Mouse (Mus musculus) kidney, adult 2 months (tissue): ENCODE results near the gene Rpp40.

Experiments
- CTCF ChIP-seq: fragments of 200-500 bp; conservative IDR thresholded peaks from 2 replicates; pipeline ENCODE4 v1.5.1; 2011; ENCODE audit warnings: low read depth, mild to moderate bottlenecking, control low read depth, low read length, moderate library complexity, mixed read lengths; ENCODE audit not compliant: insufficient read depth, insufficient read length
- POLR2A ChIP-seq: fragments of 200-500 bp; IDR thresholded peaks from one replicate; pipeline ENCODE4 v1.6.1; 2011; ENCODE audit warnings: low read depth, low read length, control low read depth

DNA sequence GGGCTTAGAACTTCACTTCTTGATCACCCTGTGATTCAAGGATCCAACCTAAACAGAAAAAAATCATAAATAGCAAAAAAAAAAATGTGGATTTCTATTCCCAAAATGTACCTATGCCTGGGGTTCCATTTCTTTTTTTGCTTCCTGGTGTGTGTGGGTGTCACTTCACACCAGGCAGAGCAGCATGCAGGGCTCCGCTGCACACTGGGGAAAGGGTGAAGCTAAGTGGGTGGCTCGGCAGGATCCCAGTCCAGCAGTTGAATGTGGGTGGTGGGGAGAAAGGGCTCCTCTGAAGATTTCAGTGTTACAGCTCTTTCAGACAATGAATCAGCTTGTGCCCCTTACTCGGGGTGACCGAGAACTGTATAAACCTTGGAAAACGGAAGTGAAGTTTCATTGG is 30.8 kb downstream of the Rpp40 start:
- TF ChIP-seq POLR2A (no peak), CTCF (no peak)
